Mouse (Mus musculus) layer of hippocampus, postnatal 14 days (tissue): Measurements from ENCODE around the gene Zfp113. TPM values are rescaled to one million over a fixed set of nuclear protein-coding genes. Genes with fewer than 3 reads are reported as not detected.
A peak's percentile ranks its signal among the peaks of the same experiment; 100 is the strongest.

Experiments
- DNase-seq, 2 experiments: peaks; one replicate each; pipeline ENCODE4 v3.0.0; 2021 to 2022; ENCODE audit warnings: low spot score in 2 of 2, mixed read lengths in 1 of 2
- long read RNA-seq, 2 experiments: library from polyadenylated mRNA; stranded (forward); transcript quantifications; one replicate each; pipeline ENCODE4 v2.0.0; 2021
- total RNA-seq, 2 experiments: library from RNA; stranded (reverse); gene quantifications; 2 replicates each; pipeline ENCODE4 v1.2.3; 2021

The Zfp113 gene
- 10 to 100 TPM in 1 of 2 experiments, 1 to 10 TPM in 1; 9.5 to 13.3 TPM for total RNA-seq
- long read RNA-seq, experiment 1, full-length matches to known transcripts: 4 of 4 reads
- long read RNA-seq, experiment 1, partial matches to known transcripts: 0 of 4 reads
- long read RNA-seq, experiment 1, other reads (novel, unspliced or antisense): 0 of 4 reads
- long read RNA-seq, experiment 2, full-length matches to known transcripts: 4 of 5 reads
- long read RNA-seq, experiment 2, partial matches to known transcripts: 0 of 5 reads
- long read RNA-seq, experiment 2, other reads (novel, unspliced or antisense): 1 of 5 reads

- DNase-seq: peak; percentile 89 to 95
Measured at GRCm38 (mm10) chr5:138155443-138155976, at the start of gene Zfp113. TSS of gene Zfp113 (minus strand) at chr5:138155744.

DNA sequence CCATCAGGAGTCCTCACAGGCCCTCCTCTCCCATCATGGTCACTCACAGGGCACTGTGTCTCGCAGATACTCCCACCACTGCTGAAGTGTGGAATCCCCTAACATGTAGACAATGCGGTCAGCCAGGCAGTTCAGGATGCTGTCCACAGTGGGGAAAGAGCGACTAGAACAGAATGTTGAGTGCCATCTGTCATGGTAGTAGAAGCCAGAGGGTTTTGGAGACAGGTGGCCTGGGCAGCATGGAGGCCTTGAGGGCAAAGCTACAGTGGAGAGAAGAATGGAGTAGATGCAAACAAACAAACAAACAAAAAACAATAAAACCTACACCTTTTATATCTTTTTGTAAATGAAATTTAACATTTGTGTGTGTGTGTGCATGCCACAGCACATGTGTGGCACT, 46.5 kb upstream of the Zfp113 start:
- DNase-seq: no peak

DNA sequence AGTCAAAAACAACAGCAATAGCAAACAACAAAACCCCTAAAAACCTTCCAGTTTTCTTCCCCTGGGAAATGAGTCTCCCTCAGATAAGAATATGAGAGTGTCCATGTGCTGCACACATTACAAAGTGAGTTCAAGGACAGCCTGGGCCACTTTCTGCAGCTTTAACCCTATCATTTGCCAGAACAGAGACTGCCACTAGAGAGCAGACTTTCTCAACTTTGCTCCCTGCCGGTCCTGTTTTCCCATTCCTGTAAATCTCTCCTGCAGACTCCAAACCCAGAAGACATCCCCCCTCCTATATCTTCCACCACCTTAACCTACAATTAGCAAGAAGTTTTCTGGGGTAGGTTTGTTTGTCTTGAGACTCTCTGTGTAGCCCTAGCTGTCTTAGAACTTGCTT, 44.0 kb upstream of the Zfp113 start:
- DNase-seq: no peak

- no peak for DNase-seq
Measured at GRCm38 (mm10) chr5:138195463-138195862, 39.9 kb upstream of the Zfp113 start.

- peak; percentile 45 to 50 for DNase-seq
Measured at GRCm38 (mm10) chr5:138194755-138195345, 39.3 kb upstream of the Zfp113 start.

- DNase-seq: peak; percentile 82 to 88
Measured at GRCm38 (mm10) chr5:138193771-138194727, 38.5 kb upstream of the Zfp113 start, which contains the start of gene Mblac1. TSS of gene Mblac1 (plus strand) at chr5:138194314.

DNA sequence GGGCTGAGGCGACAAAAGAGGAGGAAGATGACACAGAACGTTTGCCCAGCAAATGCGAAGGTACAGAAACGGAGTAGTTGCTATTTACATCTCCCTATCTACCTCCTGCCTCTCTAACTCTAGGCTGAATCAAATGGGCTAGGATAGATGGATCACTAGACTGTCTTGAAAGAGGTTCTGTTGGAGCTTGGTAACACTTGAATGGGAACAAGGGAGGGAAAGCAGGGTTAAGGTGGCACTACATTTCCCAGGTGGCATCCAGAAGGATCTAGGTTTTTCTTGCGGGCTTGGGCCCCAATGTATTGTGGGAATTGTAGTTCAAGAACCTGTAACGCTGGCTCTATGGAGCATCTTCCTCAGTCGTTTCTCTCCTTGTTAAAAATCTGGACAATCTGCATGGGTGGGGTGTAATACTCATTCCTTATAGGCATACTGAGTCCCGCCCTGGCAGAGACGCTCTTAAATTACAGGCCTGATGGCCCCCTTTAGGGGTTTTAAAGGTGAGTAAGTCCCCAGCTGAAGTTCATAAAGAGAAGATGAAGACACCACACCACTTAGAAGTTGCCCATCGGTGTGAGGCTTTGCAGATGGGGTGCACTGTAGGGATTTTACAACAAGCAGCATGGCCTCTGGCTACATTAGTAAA, 32.2 kb upstream of the Zfp113 start:
- DNase-seq: peak; percentile 63 to 86

DNA sequence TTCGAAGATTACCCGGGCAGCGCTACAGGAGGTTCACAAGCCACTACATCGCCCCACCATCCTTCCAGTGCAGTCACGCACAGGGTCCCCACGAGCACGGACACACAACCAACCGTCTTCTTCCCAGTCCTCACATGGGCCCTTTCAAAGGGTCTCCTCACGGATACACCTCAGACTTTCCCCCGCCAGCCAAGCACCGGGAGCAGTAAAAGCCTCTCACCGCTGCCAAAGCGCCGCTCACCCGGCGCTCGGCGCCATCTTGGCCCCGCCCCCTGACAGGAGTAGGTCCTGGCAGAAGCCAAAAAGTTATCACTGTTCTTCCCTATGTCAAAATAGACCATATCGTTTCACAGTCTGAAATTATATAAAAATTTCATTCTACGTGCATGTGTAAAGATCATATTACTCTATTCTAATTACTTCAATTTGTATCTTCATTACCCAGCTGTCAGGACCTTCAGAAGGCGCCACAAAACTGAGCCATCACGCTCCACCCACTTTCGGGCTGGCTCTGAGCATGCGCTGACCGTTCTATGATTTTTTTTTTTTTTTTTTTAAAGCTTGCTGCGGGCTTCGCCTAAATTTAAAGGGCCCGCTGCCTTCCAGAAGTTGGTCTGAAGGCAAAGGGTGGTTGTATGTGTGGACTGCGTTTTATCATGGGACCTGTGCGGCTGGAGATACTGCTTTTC, 31.6 kb upstream of the Zfp113 start, which contains the start of the genes Taf6 and Cnpy4:
Gene Taf6, minus strand, starts transcription at position 502 of the 689 bp plus-strand sequence.
Gene Cnpy4, plus strand, starts transcription at position 536 of the 689 bp plus-strand sequence.
- DNase-seq: peak; percentile 75 to 92

GRCm38 (mm10) chr5:138173217-138173616, 17.7 kb upstream of the Zfp113 start:
- DNase-seq: no peak

DNA sequence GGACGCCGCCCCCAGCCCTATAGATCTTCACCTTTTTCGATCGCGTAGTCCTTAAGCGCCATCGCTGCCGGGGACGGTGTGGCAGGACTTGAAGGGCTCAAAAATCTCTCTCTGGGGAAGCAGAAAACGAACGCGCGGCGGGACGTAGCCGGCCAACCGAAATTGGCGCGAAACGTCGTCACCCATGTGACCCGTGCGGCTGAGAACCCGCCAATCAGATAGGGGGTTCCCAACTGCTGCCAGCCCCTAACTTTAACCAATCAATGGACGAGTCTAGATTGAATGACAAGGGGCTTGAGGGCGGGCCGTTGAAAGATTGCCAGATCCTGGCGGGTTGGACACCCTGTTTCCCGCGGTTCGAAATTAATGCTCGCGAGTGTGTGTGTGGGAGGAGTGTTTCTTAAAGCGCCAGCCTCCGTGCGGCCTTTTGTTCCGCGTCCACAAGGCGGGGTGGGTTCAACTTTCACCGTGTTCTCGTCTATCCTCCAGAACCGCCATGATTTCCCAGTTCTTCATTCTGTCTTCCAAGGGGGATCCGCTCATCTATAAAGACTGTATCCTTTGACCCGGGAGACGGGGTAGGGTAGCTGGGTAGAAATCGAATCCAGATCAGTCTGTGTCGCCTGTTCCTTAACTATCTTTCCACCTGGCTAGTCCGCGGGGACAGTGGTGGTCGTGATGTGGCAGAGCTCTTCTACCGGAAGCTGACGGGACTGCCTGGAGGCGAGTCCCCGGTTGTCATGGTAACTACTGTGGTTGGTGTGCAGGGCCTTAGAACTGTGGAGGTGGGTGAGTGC, 16.3 kb upstream of the Zfp113 start, which contains the start of the genes Ap4m1 and Mcm7:
Gene Ap4m1, plus strand, starts transcription at position 308 of the 797 bp plus-strand sequence.
Gene Mcm7, minus strand, starts transcription at position 728 of the 797 bp plus-strand sequence.
- peak; percentile 98 to 99 for DNase-seq

DNA sequence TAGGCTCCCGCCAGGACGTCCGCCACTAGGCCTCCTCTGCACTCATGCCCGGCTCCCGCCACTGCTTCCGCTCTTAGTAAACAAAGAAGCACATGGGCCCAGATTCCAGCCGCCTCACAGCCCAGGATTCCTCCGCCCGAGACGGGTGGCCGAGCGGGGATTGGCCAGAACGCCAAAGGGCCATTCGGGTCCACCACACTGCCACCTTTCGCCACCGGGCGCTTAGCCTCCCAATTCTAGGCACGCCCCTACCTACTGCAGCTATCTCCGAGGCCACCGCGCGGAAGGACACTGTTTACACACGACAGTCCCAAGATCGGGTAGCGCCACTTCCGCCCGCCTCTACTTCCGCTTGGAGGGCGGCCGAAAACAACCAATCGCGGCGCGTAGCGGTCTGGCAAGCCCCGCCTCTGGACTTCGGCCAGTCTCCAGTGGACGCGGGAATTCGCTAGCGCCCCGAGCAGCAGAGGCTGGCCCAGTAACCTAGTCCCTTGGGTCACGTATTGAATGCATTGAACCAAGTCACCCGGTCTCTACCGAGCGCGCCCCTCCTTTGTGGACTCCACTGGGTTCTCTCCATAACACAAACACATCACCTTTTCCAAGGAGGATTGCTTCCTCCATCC, 15.5 kb upstream of the Zfp113 start:
- peak; percentile 96 to 98 for DNase-seq

- DNase-seq: no peak
Measured at GRCm38 (mm10) chr5:138165594-138165993, 10.1 kb upstream of the Zfp113 start.

DNA sequence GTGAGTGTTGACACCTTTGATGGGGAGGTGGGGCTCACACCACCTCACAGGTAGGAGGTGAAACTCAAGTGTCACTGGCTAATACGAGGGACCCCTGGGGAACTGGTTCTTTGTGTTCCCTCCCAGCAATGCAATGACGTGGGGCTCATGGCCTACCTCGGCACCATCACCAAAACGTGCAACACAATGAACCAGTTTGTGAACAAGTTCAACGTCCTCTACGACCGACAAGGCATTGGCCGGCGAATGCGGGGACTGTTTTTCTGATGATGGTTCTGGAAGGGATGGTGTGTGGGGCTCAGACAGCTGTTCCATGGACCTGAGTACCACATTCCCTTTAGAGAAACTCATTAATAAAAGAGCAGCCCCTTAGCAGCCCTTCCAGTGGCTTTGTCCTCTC, 8.1 kb upstream of the Zfp113 start:
- no peak for DNase-seq

GRCm38 (mm10) chr5:138163046-138163445, 7.5 kb upstream of the Zfp113 start:
- no peak for DNase-seq

DNA sequence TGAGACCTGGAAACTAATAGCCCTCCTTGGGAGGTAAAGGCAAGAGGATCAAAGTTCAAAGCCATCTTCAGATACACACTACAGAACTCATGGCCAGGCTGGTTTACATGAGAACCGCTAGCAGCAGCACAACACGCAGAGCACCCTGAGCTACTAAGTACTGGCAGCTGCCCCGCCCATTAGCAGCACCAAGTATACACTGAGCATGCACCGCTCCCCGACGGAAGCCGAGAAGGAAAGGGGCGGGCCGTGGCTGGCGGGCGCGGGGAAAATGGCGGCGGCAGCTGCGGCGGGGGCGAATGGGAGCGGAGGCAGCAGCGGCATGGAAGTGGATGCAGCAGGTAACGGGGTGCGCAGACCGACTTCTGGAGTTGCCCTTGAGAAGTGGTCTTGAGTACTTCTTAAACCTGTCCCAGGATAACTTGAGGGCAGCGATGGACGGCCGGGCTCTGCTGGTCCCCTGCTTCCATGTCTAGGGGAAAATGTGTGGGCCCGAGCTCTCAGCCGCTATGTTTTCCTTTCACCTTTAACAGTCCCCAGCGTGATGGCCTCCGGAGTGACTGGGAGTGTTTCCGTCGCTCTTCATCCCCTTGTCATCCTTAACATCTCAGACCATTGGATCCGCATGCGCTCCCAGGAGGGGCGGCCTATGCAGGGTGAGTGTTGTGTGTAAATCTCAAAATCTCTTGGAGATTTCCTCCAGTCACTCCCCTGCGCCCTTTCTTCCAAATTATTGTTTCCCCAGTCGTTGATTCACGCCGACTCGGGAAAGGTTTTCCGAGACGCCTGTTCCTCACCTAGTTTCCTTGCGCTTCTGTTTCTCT, 5.5 kb upstream of the Zfp113 start, which contains the start of gene Cops6:
Gene Cops6, plus strand, starts transcription at position 230 of the 824 bp plus-strand sequence.
- DNase-seq: peak; percentile 90 to 95

- no peak for DNase-seq
Measured at GRCm38 (mm10) chr5:138160224-138160762, 4.7 kb upstream of the Zfp113 start.

- DNase-seq: no peak
Measured at GRCm38 (mm10) chr5:138154390-138154789, 1.2 kb downstream of the Zfp113 start.
